Mouse (Mus musculus) liver, embryonic 12.5 days (tissue): ENCODE measurements around the gene Tmem56. TPM values are rescaled to one million over a fixed set of nuclear protein-coding genes. Genes with fewer than 3 reads are reported as not detected.
A peak's percentile ranks its signal among the peaks of the same experiment; 100 is the strongest.

Experiments used
- ATAC-seq: fragments of 200-750 bp; cut with Nextera tagmentation; 2 replicates; pipeline ENCODE4 v1.8.0; 2017; ENCODE audit warnings: moderate number of reproducible peaks, mild to moderate bottlenecking, moderate library complexity
- H3K27ac ChIP-seq: fragments of 300-500 bp; sonication (generic); 2 replicates; pipeline ENCODE4 v1.5.1; 2016; ENCODE audit warnings: mild to moderate bottlenecking
- H3K27me3 ChIP-seq: fragments of 300-500 bp; sonication (generic); replicated peaks from 2 replicates; pipeline ENCODE4 v1.6.1; 2016; ENCODE audit warnings: mild to moderate bottlenecking, moderate library complexity
- H3K36me3 ChIP-seq: fragments of 300-500 bp; sonication (generic); 2 replicates; pipeline ENCODE4 v1.6.1; 2016; ENCODE audit warnings: mild to moderate bottlenecking, moderate library complexity
- H3K4me1 ChIP-seq: fragments of 300-500 bp; sonication (generic); 2 replicates; pipeline ENCODE4 v1.6.1; 2016
- H3K4me2 ChIP-seq: fragments of 300-500 bp; sonication (generic); 2 replicates; pipeline ENCODE4 v1.6.1; 2016; ENCODE audit warnings: mild to moderate bottlenecking, moderate library complexity
- H3K4me3 ChIP-seq: fragments of 300-500 bp; sonication (generic); 2 replicates; pipeline ENCODE4 v1.5.1; 2016; ENCODE audit warnings: mild to moderate bottlenecking, moderate library complexity
- H3K9ac ChIP-seq: fragments of 300-500 bp; sonication (generic); 2 replicates; pipeline ENCODE4 v1.6.1; 2016; ENCODE audit warnings: mild to moderate bottlenecking, moderate library complexity
- H3K9me3 ChIP-seq: fragments of 300-500 bp; sonication (generic); replicated peaks from 2 replicates; pipeline ENCODE4 v1.6.1; 2016; ENCODE audit warnings: mild to moderate bottlenecking, moderate library complexity
- whole genome bisulfite sequencing: fragments of 180-500 bp; shearing (Covaris S2); methylation state at CpG from one replicate; pipeline ENCODE4 v1.1.7; 2016; ENCODE audit not compliant: insufficient replicate concordance; 5-methylcytosine and 5-hydroxymethylcytosine counted together
- polyA plus RNA-seq: library from polyadenylated mRNA; unstranded; fragments of >200 nt; fragmentation: Nextera tagmentation; extraction: Ambion mirVana; gene quantifications from 2 replicates; pipeline ENCODE4 v1.2.1, GENCODE M21; 2016

The Tmem56 gene
- polyA plus RNA-seq, 1 experiment from 2014 or later = 29.8 TPM

- whole genome bisulfite sequencing = 80% methylated on average over 10 of the region's 10 CpGs
- H3K27ac ChIP-seq = peak overlapping the region; percentile 38; the same call in 1 of the 2 replicates
- H3K9me3 ChIP-seq = no peaks in the 10 kb centered on the region
- H3K4me1 ChIP-seq = peaks cover 52% of the 10 kb centered on the region
- 0 out of 2 replicates have a peak overlapping the region, but pooled peaks have one; percentile 49 for H3K9ac ChIP-seq
- no peak for ATAC-seq
- peaks cover 48% of the 10 kb centered on the region for H3K36me3 ChIP-seq
- no peak overlapping the region for H3K4me3 ChIP-seq
- peaks cover 9% of the 10 kb centered on the region; the same call in 1 of the 2 replicates for H3K27me3 ChIP-seq
- no peak overlapping the region for H3K4me2 ChIP-seq
These were observed 25.5 kb downstream of the Tmem56 start for GRCm38 (mm10) chr3:121257418-121257817.

- Histone ChIP-seq H3K36me3 (peaks cover 61% of the 10 kb centered on the region), H3K4me3 (no peak overlapping the region), H3K9ac (no peak overlapping the region), H3K27me3 (peaks cover 4% of the 10 kb centered on the region; the same call in 1 of the 2 replicates), H3K9me3 (no peaks in the 10 kb centered on the region), H3K4me1 (peaks cover 50% of the 10 kb centered on the region), H3K4me2 (no peak overlapping the region), H3K27ac (0 out of 2 replicates have a peak overlapping the region, but pooled peaks have one; percentile 2)
- WGBS = 84% methylated on average over 8 of the region's 8 CpGs
- no peak for ATAC-seq
These were observed 26.8 kb downstream of the Tmem56 start for GRCm38 (mm10) chr3:121256131-121256530.

DNA sequence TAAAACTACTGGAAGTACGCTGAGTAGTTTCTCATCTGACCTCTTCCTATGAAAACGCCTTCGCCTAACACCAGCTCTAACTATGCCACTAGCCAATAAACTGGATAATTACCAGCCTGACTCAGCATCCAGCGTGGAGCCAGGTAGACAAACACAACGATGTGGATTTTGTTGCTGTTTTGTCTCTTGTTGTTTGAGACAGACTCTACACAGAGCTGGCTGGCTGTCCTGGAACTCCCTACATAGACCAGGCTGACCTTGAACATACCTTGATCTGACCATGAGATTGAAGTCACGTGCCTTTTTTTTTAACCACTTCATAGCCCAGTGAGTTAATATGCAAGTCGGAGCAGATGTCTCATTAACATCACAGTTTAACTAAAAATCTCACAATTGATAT lies 27.4 kb downstream of the Tmem56 start:
- H3K36me3 ChIP-seq = peaks cover 67% of the 10 kb centered on the region
- WGBS = 81% methylated on average over 7 of the region's 7 CpGs

DNA sequence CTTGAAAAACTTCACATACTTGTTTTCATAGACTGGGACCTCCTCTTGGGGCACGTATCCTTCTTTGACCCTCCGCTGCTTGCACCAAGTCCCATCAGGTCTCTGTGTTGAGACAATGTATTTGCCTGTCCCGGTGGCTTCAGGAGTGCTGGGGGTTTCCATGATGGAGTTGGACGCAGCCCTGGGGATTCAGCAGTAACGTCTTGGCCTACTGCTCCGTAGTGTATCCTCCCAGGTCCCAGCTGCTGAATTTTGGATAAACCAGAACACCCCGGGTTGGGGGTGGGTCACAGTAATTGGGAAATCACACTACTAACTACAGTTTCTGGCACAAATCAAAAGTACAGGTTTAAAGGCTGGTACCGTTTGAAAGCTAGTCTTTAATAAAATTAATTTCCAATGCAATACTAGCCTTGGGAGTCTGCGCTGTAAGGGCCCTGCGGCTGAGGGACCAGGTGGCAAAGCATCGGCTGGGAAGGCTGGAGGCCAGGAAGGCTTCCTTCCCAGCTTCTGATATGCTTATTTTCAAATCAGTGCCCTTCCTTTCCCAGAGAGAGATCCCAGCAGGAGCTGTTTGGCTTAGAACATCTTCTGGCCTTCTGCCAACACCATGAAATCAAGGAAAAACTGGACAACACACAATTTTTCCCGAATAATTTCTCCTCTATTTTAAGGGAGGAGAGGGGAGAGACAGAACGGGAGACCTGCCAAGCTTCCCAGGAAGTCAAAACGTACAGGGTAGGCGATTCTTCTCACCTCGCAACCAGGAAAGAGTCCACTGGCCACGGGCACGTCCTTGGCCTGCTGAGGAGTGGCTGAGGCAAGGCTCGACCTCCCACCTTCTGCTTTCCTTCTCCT lies 32.1 kb downstream of the Tmem56 start:
- Histone ChIP-seq H3K27me3 (no peaks in the 10 kb centered on the region), H3K9ac (no peak overlapping the region), H3K36me3 (peaks cover 61% of the 10 kb centered on the region), H3K27ac (no peak overlapping the region), H3K4me1 (peaks cover 15% of the 10 kb centered on the region; the same call in 1 of the 2 replicates), H3K4me3 (no peak overlapping the region), H3K4me2 (no peak overlapping the region), H3K9me3 (no peaks in the 10 kb centered on the region)
- ATAC-seq = no peak
- WGBS = 82% methylated on average over 19 of the region's 19 CpGs

More for the DNA sequence above, 27.4 kb downstream of the Tmem56 start:
- H3K4me3 ChIP-seq = no peak overlapping the region
- peaks cover 43% of the 10 kb centered on the region for H3K4me1 ChIP-seq
- no peaks in the 10 kb centered on the region for H3K9me3 ChIP-seq
- H3K27ac ChIP-seq = no peak overlapping the region
- ATAC-seq = no peak
- H3K27me3 ChIP-seq = no peaks in the 10 kb centered on the region; the same call in 1 of the 2 replicates
- no peak overlapping the region for H3K4me2 ChIP-seq
- no peak overlapping the region for H3K9ac ChIP-seq

- WGBS = 82% methylated on average over 9 of the region's 9 CpGs
- no peak overlapping the region for H3K9ac ChIP-seq
- peaks cover 13% of the 10 kb centered on the region; the same call in 1 of the 2 replicates for H3K4me1 ChIP-seq
- no peak overlapping the region for H3K4me2 ChIP-seq
- no peaks in the 10 kb centered on the region for H3K27me3 ChIP-seq
- no peak for ATAC-seq
- H3K27ac ChIP-seq = no peak overlapping the region
- H3K9me3 ChIP-seq = no peaks in the 10 kb centered on the region
- peaks cover 56% of the 10 kb centered on the region for H3K36me3 ChIP-seq
- H3K4me3 ChIP-seq = no peak overlapping the region
These were observed 32.9 kb downstream of the Tmem56 start for GRCm38 (mm10) chr3:121250048-121250447.

DNA sequence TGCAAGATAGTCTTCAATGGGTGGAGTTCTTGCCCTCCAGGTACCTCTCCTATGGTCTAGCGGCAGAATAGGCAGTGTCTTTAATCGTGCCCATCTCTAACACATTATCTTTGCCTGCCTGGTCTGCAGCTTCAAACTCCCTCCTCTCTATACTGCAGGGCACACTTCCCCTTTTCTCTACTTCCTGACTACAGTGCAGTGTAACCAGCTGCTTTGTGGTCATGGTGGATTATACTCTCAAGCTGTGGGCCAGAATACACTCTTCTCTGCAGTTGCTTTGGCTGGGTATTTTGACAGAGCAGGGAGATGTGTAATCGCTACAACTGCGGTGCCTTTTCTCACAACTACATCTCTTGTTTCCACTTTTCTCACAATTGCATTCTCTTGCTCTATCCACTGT lies 40.0 kb downstream of the Tmem56 start:
- 15% methylated on average over 4 of the region's 4 CpGs for WGBS
- H3K9me3 ChIP-seq = no peaks in the 10 kb centered on the region
- no peaks in the 10 kb centered on the region for H3K27me3 ChIP-seq

DNA sequence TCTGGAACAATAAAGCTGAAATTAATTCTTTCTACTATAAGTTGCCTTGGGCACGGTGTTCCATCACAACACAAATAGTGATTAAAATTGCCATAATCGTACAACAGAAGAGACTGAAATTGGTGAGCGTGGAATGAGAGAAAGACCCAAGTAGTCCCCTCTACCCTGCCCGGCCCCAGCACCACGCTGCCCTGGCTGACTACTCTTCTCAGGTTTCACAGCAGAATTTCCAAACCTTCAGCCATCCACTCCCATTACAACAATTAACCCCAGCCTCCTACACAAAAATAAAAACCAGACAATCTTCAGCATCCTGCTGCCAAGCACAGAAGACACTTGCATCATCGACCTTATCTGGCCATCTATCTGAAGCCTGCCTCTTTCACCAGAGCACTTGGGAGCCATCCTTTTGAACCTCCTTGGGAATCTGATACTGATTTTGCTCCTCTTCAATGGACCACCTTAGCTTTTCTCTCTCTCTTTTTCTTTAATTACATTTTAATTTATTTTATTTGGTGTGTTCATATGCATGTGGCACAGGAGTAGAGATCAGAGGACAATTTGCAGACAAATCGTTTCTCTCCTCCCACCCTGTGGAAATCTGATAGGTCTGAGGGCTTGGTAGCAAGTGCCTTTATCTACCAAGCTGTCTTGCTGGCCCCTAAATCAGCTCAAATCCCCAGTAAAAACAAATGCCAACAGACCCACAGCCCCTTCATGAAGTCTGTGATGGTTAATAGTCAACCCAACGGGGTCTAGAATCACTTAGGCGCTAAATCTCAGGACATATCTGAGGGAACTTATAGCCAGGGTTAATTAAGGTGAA lies 40.6 kb downstream of the Tmem56 start:
- Histone ChIP-seq H3K4me1 (peaks cover 42% of the 10 kb centered on the region), H3K27me3 (no peaks in the 10 kb centered on the region), H3K4me2 (no peak overlapping the region), H3K4me3 (no peak overlapping the region), H3K36me3 (peaks cover 37% of the 10 kb centered on the region), H3K27ac (no peak overlapping the region), H3K9me3 (no peaks in the 10 kb centered on the region), H3K9ac (no peak overlapping the region)
- 62% methylated on average over 9 of the region's 9 CpGs for WGBS
- ATAC-seq = no peak

More for the DNA sequence above, 40.0 kb downstream of the Tmem56 start:
- ATAC-seq = peak; percentile 70
- Histone ChIP-seq H3K4me3 (no peak overlapping the region), H3K27ac (no peak overlapping the region), H3K9ac (no peak overlapping the region), H3K36me3 (peaks cover 41% of the 10 kb centered on the region), H3K4me2 (no peak overlapping the region), H3K4me1 (peaks cover 43% of the 10 kb centered on the region)

DNA sequence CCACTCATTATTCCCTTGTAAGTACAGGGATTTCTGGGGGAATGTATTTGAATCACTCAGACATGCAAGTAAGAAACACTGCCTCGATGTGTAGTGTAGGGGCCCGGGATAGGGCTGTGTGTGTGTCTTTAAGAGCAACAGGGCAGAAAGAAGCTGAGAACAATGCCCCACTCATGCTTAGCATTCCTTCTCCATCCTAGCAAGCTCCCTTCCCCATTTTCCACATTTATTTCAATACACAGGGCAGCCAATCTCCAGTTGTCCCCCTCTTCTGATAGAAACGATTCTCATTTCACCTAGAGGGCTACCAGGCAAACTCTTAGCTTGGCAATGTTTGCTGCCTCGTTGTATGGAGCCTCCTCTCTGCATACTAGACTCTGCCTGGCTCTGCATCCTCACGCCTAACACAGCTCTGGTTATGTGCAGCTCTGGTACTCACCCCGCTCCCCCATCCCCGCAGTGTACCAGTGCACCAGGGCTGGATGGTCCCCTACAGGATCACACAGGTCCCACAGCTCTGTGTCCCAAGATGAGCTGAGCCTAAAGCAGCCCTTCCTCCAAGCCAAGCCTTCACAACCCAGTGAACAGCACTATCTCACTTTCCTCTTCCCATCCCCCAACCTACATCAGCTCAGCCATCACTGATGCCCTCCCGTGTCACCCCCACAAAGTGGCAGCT lies 42.4 kb downstream of the Tmem56 start:
- H3K27me3 ChIP-seq = no peaks in the 10 kb centered on the region
- no peak overlapping the region for H3K27ac ChIP-seq
- no peak overlapping the region for H3K4me3 ChIP-seq
- H3K36me3 ChIP-seq = peaks cover 30% of the 10 kb centered on the region
- ATAC-seq = no peak; the same call in 1 of the 2 replicates
- no peak overlapping the region for H3K4me2 ChIP-seq
- no peaks in the 10 kb centered on the region for H3K9me3 ChIP-seq
- WGBS = 75% methylated on average over 8 of the region's 8 CpGs
- no peak overlapping the region for H3K9ac ChIP-seq
- H3K4me1 ChIP-seq = peaks cover 42% of the 10 kb centered on the region

GRCm38 (mm10) chr3:121239096-121239495 lies 43.8 kb downstream of the Tmem56 start:
- no peaks in the 10 kb centered on the region for H3K27me3 ChIP-seq
- ATAC-seq = no peak
- WGBS = 83% methylated on average over 8 of the region's 8 CpGs
- H3K4me3 ChIP-seq = no peak overlapping the region
- H3K9me3 ChIP-seq = no peaks in the 10 kb centered on the region
- no peak overlapping the region for H3K9ac ChIP-seq
- no peak overlapping the region for H3K27ac ChIP-seq
- peaks cover 35% of the 10 kb centered on the region for H3K4me1 ChIP-seq
- H3K4me2 ChIP-seq = no peak overlapping the region
- H3K36me3 ChIP-seq = peaks cover 38% of the 10 kb centered on the region

DNA sequence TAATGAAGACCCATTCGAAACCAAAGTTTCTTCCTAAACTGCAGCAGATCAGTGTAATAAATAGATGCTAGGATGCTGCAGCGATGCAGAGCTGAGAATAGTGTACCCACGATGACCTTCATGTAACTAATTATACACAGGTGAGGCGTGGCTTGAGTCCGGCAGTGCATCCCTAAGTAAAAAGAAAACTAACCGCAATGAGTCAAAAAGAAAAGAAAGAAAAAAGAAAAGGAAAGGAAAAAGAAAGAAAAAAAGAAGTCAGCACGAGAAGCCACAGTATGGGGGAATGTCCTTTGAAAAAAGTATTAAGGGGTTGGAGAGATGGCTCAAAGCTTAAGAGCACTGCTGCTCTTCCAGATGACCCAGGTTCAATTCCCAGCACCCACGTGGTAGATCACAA lies 58.1 kb downstream of the Tmem56 start:
- Histone ChIP-seq H3K27me3 (no peaks in the 10 kb centered on the region), H3K4me2 (no peak overlapping the region), H3K4me1 (peaks cover 41% of the 10 kb centered on the region), H3K9ac (no peak overlapping the region), H3K27ac (no peak overlapping the region), H3K36me3 (peaks cover 87% of the 10 kb centered on the region), H3K4me3 (no peak overlapping the region), H3K9me3 (no peaks in the 10 kb centered on the region)
- ATAC-seq = no peak
- 88% methylated on average over 8 of the region's 8 CpGs for WGBS

- Histone ChIP-seq H3K27me3 (no peaks in the 10 kb centered on the region), H3K9ac (no peak overlapping the region), H3K4me2 (no peak overlapping the region), H3K4me3 (no peak overlapping the region), H3K4me1 (peaks cover 41% of the 10 kb centered on the region), H3K36me3 (peaks cover 87% of the 10 kb centered on the region), H3K27ac (no peak overlapping the region), H3K9me3 (no peaks in the 10 kb centered on the region)
- ATAC-seq = no peak
- 87% methylated on average over 6 of the region's 6 CpGs for WGBS
These were observed 58.7 kb downstream of the Tmem56 start for GRCm38 (mm10) chr3:121224185-121224584.
